Mouse (Mus musculus) CH12.LX (cell line): ENCODE results near the gene Ptprm. TPM values are rescaled to one million over a fixed set of nuclear protein-coding genes. Genes with fewer than 3 reads are reported as not detected.

Source experiments
- DNase-seq: peaks from one replicate; pipeline ENCODE4 v3.0.0-alpha.2; 2013; ENCODE audit errors: extremely low read depth
- H3K27ac ChIP-seq: 2 replicates; pipeline ENCODE4 v1.5.1; 2012; ENCODE audit warnings: low read depth, mild to moderate bottlenecking, control low read depth, moderate library complexity; ENCODE audit not compliant: insufficient read depth
- H3K27me3 ChIP-seq: replicated peaks from 2 replicates; pipeline ENCODE3; 2012; ENCODE audit warnings: inconsistent platforms
- H3K36me3 ChIP-seq, 2 experiments: replicated peaks in 1 of 2; 2 replicates each; pipeline versions ENCODE3 to v1.6.1; 2012; ENCODE audit warnings: inconsistent platforms in 1 of 2, low read length in 1 of 2, mild to moderate bottlenecking in 1 of 2, mixed read lengths in 1 of 2, moderate library complexity in 1 of 2; ENCODE audit not compliant: control insufficient read depth in 1 of 2, insufficient read depth in 1 of 2
- H3K4me1 ChIP-seq, 2 experiments: 2 replicates each; pipeline ENCODE4 v1.6.1; 2012; ENCODE audit warnings: inconsistent platforms in 1 of 2, moderate library complexity in 1 of 2; ENCODE audit not compliant: insufficient read depth in 2 of 2, control insufficient read depth in 1 of 2
- H3K4me2 ChIP-seq: 2 replicates; pipeline ENCODE4 v1.6.1; 2012; ENCODE audit warnings: low read depth, mild to moderate bottlenecking, control low read depth; ENCODE audit not compliant: poor library complexity, insufficient read depth, severe bottlenecking
- H3K4me3 ChIP-seq, 3 experiments: fragments of 150-350 bp in 1 of 3; sonication (generic) in 1 of 3; replicated peaks in 1 of 3; 2 replicates each; pipeline versions ENCODE3 to v1.5.1; 2011 to 2012; ENCODE audit warnings: low read depth in 2 of 3, low read length in 2 of 3, mild to moderate bottlenecking in 2 of 3, moderate library complexity in 2 of 3, control low read depth in 1 of 3, improper control_type of control experiment in 1 of 3, inconsistent platforms in 1 of 3, mixed read lengths in 1 of 3; ENCODE audit not compliant: poor library complexity in 1 of 3
- H3K79me2 ChIP-seq: replicated peaks from 2 replicates; pipeline ENCODE4 v1.6.1; 2012; ENCODE audit warnings: mild to moderate bottlenecking, moderate library complexity; ENCODE audit not compliant: control insufficient read depth, poor library complexity, insufficient read depth, severe bottlenecking; ENCODE audit errors: extremely low read depth
- H3K9ac ChIP-seq: 2 replicates; pipeline ENCODE4 v1.6.1; 2012; ENCODE audit warnings: low read depth, mild to moderate bottlenecking, control low read depth, moderate library complexity; ENCODE audit not compliant: insufficient read depth
- H3K9me3 ChIP-seq: replicated peaks from 2 replicates; pipeline ENCODE3; 2012; ENCODE audit warnings: low read length, inconsistent platforms, mixed read lengths
- CHD2 ChIP-seq: IDR thresholded peaks from 2 replicates; pipeline ENCODE4 v1.6.1; 2011; ENCODE audit warnings: low read length, improper control_type of control experiment
- EP300 ChIP-seq: IDR thresholded peaks from 2 replicates; pipeline ENCODE4 v1.6.1; 2011; ENCODE audit warnings: low read length, improper control_type of control experiment
- ETS1 ChIP-seq: conservative IDR thresholded peaks from 2 replicates; pipeline ENCODE4 v1.6.1; 2012; ENCODE audit warnings: low read depth, mild to moderate bottlenecking, inconsistent platforms, low read length, improper control_type of control experiment, moderate library complexity
- GABPA ChIP-seq: IDR thresholded peaks from 2 replicates; pipeline ENCODE4 v1.6.1; 2012; ENCODE audit warnings: low read depth, low read length, improper control_type of control experiment, inconsistent platforms; ENCODE audit not compliant: insufficient replicate concordance
- HCFC1 ChIP-seq: IDR thresholded peaks from 2 replicates; pipeline ENCODE4 v1.6.1; 2012; ENCODE audit warnings: low read depth, mild to moderate bottlenecking, inconsistent platforms, low read length, improper control_type of control experiment
- IRF4 ChIP-seq: IDR thresholded peaks from 2 replicates; pipeline ENCODE4 v1.6.1; 2014; ENCODE audit warnings: low read depth, mild to moderate bottlenecking, inconsistent platforms, low read length, improper control_type of control experiment
- JUN ChIP-seq: IDR thresholded peaks from 2 replicates; pipeline ENCODE4 v1.6.1; 2011; ENCODE audit warnings: low read depth, mild to moderate bottlenecking, low read length, improper control_type of control experiment, moderate library complexity; ENCODE audit not compliant: insufficient read depth
- KAT2A ChIP-seq: IDR thresholded peaks from 2 replicates; pipeline ENCODE4 v1.6.1; 2012; ENCODE audit warnings: low read length, improper control_type of control experiment, inconsistent platforms; ENCODE audit not compliant: insufficient replicate concordance
- MAX ChIP-seq: IDR thresholded peaks from 2 replicates; pipeline ENCODE4 v1.6.1; 2011; ENCODE audit warnings: low read length, improper control_type of control experiment
- MEF2A ChIP-seq: IDR thresholded peaks from 2 replicates; pipeline ENCODE4 v1.6.1; 2014; ENCODE audit warnings: low read depth, mild to moderate bottlenecking, inconsistent platforms, low read length, improper control_type of control experiment, borderline replicate concordance
- MYC ChIP-seq: IDR thresholded peaks from 2 replicates; pipeline ENCODE4 v1.6.1; 2011; ENCODE audit warnings: low read depth, mild to moderate bottlenecking, improper control_type of control experiment, low read length
- NRF1 ChIP-seq: IDR thresholded peaks from 2 replicates; pipeline ENCODE4 v1.6.1; 2014; ENCODE audit warnings: low read depth, mild to moderate bottlenecking, inconsistent platforms, low read length, improper control_type of control experiment, moderate library complexity
- PAX5 ChIP-seq: IDR thresholded peaks from 2 replicates; pipeline ENCODE4 v1.6.1; 2012; ENCODE audit warnings: low read length, inconsistent platforms, mixed read lengths
- POLR2A ChIP-seq: IDR thresholded peaks from 2 replicates; pipeline ENCODE4 v1.6.1; 2011; ENCODE audit warnings: low read depth, mild to moderate bottlenecking, improper control_type of control experiment, low read length
- RAD21 ChIP-seq: IDR thresholded peaks from 2 replicates; pipeline ENCODE4 v1.6.1; 2011; ENCODE audit warnings: low read depth, mild to moderate bottlenecking, low read length, improper control_type of control experiment, moderate library complexity
- RCOR1 ChIP-seq: conservative IDR thresholded peaks from 2 replicates; pipeline ENCODE4 v1.6.1; 2012; ENCODE audit warnings: low read depth, mild to moderate bottlenecking, inconsistent platforms, low read length, improper control_type of control experiment
- SIN3A ChIP-seq: IDR thresholded peaks from 2 replicates; pipeline ENCODE4 v1.6.1; 2012; ENCODE audit warnings: low read length, improper control_type of control experiment, inconsistent platforms
- TCF12 ChIP-seq: IDR thresholded peaks from 2 replicates; pipeline ENCODE4 v1.6.1; 2014; ENCODE audit warnings: low read depth, mild to moderate bottlenecking, inconsistent platforms, low read length, improper control_type of control experiment
- USF2 ChIP-seq: conservative IDR thresholded peaks from 2 replicates; pipeline ENCODE4 v1.6.1; 2011; ENCODE audit warnings: low read depth, low read length, improper control_type of control experiment
- ZC3H11A ChIP-seq: IDR thresholded peaks from 2 replicates; pipeline ENCODE4 v1.6.1; 2012; ENCODE audit warnings: low read depth, mild to moderate bottlenecking, inconsistent platforms, low read length, improper control_type of control experiment
- ZKSCAN1 ChIP-seq: IDR thresholded peaks from 2 replicates; pipeline ENCODE4 v1.6.1; 2012; ENCODE audit warnings: low read depth, inconsistent platforms, low read length, improper control_type of control experiment, borderline replicate concordance
- dilution Hi-C: fragments of 300-500 bp; cut with MboI; formaldehyde crosslinking; loops from 2 replicates; pipeline ENCODE4 v1.14.3; 2020; ENCODE audit warnings: low sequenced_read_pairs; ENCODE audit not compliant: extremely low pct_unique_long_range_greater_than_20kb, extremely low pct_ligation_motif_present
- in situ Hi-C: fragments of 300-500 bp; cut with MboI; formaldehyde crosslinking; loops from 3 replicates; pipeline ENCODE4 v1.14.3; 2019; ENCODE audit warnings: low sequenced_read_pairs, low pct_ligation_motif_present, low pct_unique_long_range_greater_than_20kb, mixed read lengths
- polyA plus RNA-seq: library from polyadenylated mRNA; unstranded; fragments of >175 nt; gene quantifications from 2 replicates; pipeline ENCODE4 v1.2.1, GENCODE M21; 2012; ENCODE audit warnings: low read depth; ENCODE audit not compliant: insufficient read length
- total RNA-seq, 2 experiments: library from RNA; depleted of rRNA; stranded (reverse); fragments of 300-350 nt in 1 of 2; fragments of >200 nt in 1 of 2; gene quantifications; 2 replicates each; pipeline ENCODE4 v1.2.3; 2012 to 2014

Ptprm gene
- total and polyA plus RNA-seq, 3 experiments, result not detected

- no peak for TF ChIP-seq NRF1
- TF ChIP-seq PAX5, result no peak
- no peak for TF ChIP-seq IRF4
- TF ChIP-seq MAX, result no peak
- no peak for TF ChIP-seq MEF2A
- TF ChIP-seq HCFC1, result no peak
- no peak for TF ChIP-seq SIN3A
- TF ChIP-seq ETS1, result no peak
- TF ChIP-seq RAD21, result no peak
- TF ChIP-seq ZKSCAN1, result no peak
- TF ChIP-seq TCF12, result no peak
- no peak for TF ChIP-seq USF2
- TF ChIP-seq GABPA, result no peak
- no peak for TF ChIP-seq ZC3H11A
- no peak for TF ChIP-seq POLR2A
- no peak for TF ChIP-seq EP300
- TF ChIP-seq RCOR1, result no peak
- no peak for TF ChIP-seq CHD2
- no peak for TF ChIP-seq JUN
- no peak for TF ChIP-seq KAT2A
- Histone ChIP-seq H3K27me3 (no peaks in the 10 kb centered on the region), H3K79me2 (no peaks in the 10 kb centered on the region), H3K9me3 (peaks cover 64% of the 10 kb centered on the region), H3K36me3 (no peaks in the 10 kb centered on the region), H3K4me3 (no peak overlapping the region), H3K4me2 (no peak overlapping the region), H3K27ac (no peak overlapping the region), H3K4me1 (no peaks in the 10 kb centered on the region), H3K9ac (no peak overlapping the region)
- in situ Hi-C loops (no loop called here), dilution Hi-C loops (no loop called here)
- DNase-seq, result no peak
Measured at GRCm38 (mm10) chr17:66738779-66739345, 615.4 kb downstream of the Ptprm start.

DNA sequence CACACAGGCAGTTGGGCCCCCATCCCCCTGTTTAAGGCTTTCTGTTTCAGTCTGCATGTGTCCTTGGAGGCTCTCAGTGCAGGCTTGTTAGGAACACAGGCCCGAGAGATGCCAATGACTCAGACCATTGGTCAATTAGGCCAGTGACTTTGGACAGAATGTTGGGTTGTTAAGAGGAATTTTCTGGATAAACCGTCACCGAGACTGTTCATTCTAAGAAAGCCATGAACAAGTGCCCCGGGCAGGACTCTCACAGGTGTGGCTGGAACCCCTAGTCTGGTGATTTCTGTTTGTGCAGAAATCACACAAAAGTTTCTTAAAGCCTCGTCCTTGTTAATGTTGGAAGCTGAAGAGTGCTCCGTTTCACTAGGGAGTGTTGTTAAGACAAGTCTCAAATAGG lies 615.9 kb downstream of the Ptprm start:
- H3K79me2 ChIP-seq, result no peaks in the 10 kb centered on the region
- TF ChIP-seq RCOR1 (no peak), RAD21 (no peak), SIN3A (no peak), MYC (no peak), GABPA (no peak), JUN (no peak), KAT2A (no peak), MAX (no peak)

More for the DNA sequence above, 615.9 kb downstream of the Ptprm start:
- Histone ChIP-seq H3K9ac (no peak overlapping the region), H3K9me3 (peaks cover 59% of the 10 kb centered on the region), H3K4me3 (no peak overlapping the region), H3K27ac (no peak overlapping the region), H3K4me1 (no peaks in the 10 kb centered on the region), H3K27me3 (no peaks in the 10 kb centered on the region), H3K36me3 (no peaks in the 10 kb centered on the region), H3K4me2 (no peak overlapping the region)
- in situ Hi-C loops (no loop called here), dilution Hi-C loops (no loop called here)
- DNase-seq, result no peak
